20 mouse cellular contexts compared by ENCODE assay signal in genomic region chr16:44560214-44560613, GRCm38 (mm10). TPM values are rescaled to one million over a fixed set of nuclear protein-coding genes. Genes with fewer than 3 reads are reported as not detected.
DNase-seq lines count a peak whose midpoint lies in the region; ATAC-seq lines count a peak whose summit lies in the region.
"Had no signal": no experiment of that assay in that cellular context is flagged by ENCODE, and none has a peak within 500 bp of the region (broad histone marks: within the 10 kb centered on the region; RNA-seq: fewer than 3 reads in every experiment).

No protein-coding gene starts in this region.

- 20% methylated on average over 1 of the region's 1 CpGs for WGBS in embryonic facial prominence, embryonic 12.5 days
- 38% methylated on average over 1 of the region's 1 CpGs for WGBS in embryonic facial prominence, embryonic 10.5 days
- 26% methylated on average over 1 of the region's 1 CpGs for WGBS in hindbrain, embryonic 10.5 days
- WGBS in hindbrain, embryonic 11.5 days, result 31% methylated on average over 1 of the region's 1 CpGs
- WGBS in midbrain, embryonic 13.5 days, result 10% methylated on average over 1 of the region's 1 CpGs
- 26% methylated on average over 1 of the region's 1 CpGs for WGBS in midbrain, embryonic 16.5 days
- WGBS in limb, embryonic 15.5 days, result 23% methylated on average over 1 of the region's 1 CpGs

- H3K4me3 ChIP-seq in embryonic facial prominence, embryonic 12.5 days, result no peak overlapping the region
- no peak overlapping the region for H3K4me3 ChIP-seq in embryonic facial prominence, embryonic 10.5 days
- H3K4me3 ChIP-seq in hindbrain, embryonic 10.5 days, result no peak overlapping the region
- H3K4me3 ChIP-seq in hindbrain, embryonic 11.5 days (ENCODE audit: low read depth, low read length), result no peak overlapping the region
- H3K4me3 ChIP-seq in midbrain, embryonic 13.5 days (replicated peaks), result no peak overlapping the region
- no peak overlapping the region for H3K4me3 ChIP-seq in midbrain, embryonic 16.5 days (ENCODE audit: low read depth, low read length)
- H3K4me3 ChIP-seq in limb, embryonic 15.5 days, result no peak overlapping the region
- H3K4me3 ChIP-seq: gastrocnemius, adult 2 months; intestine, embryonic 15.5 days had no signal

- no peak overlapping the region for H3K9ac ChIP-seq in embryonic facial prominence, embryonic 12.5 days
- no peak overlapping the region for H3K9ac ChIP-seq in hindbrain, embryonic 11.5 days (ENCODE audit: low read depth, low read length)
- H3K9ac ChIP-seq in midbrain, embryonic 13.5 days (replicated peaks), result no peak overlapping the region
- no peak overlapping the region for H3K9ac ChIP-seq in midbrain, embryonic 16.5 days (ENCODE audit: low read depth, low read length)
- no peak overlapping the region for H3K9ac ChIP-seq in limb, embryonic 15.5 days
- H3K9ac ChIP-seq: forebrain, postnatal 0 days; hindbrain, embryonic 14.5 days; intestine, embryonic 15.5 days had no signal

- peaks cover 32% of the 10 kb centered on the region for H3K4me1 ChIP-seq in embryonic facial prominence, embryonic 12.5 days
- peaks cover 52% of the 10 kb centered on the region for H3K4me1 ChIP-seq in embryonic facial prominence, embryonic 10.5 days
- H3K4me1 ChIP-seq in hindbrain, embryonic 10.5 days (replicated peaks), result peaks cover 63% of the 10 kb centered on the region
- no peaks in the 10 kb centered on the region; the same call in none of the 2 replicates for H3K4me1 ChIP-seq in hindbrain, embryonic 11.5 days (replicated peaks; ENCODE audit: control insufficient read depth, insufficient read depth, low read length)
- peaks cover 60% of the 10 kb centered on the region for H3K4me1 ChIP-seq in midbrain, embryonic 13.5 days (replicated peaks)
- peaks cover 16% of the 10 kb centered on the region for H3K4me1 ChIP-seq in midbrain, embryonic 16.5 days (ENCODE audit: control insufficient read depth, insufficient read depth, low read length)
- peaks cover 32% of the 10 kb centered on the region for H3K4me1 ChIP-seq in limb, embryonic 15.5 days

- no peaks in the 10 kb centered on the region for H3K27me3 ChIP-seq in embryonic facial prominence, embryonic 12.5 days
- H3K27me3 ChIP-seq in embryonic facial prominence, embryonic 10.5 days (replicated peaks; ENCODE audit: low read depth, poor library complexity, severe bottlenecking), result no peaks in the 10 kb centered on the region; the same call in 1 of the 2 replicates
- H3K27me3 ChIP-seq in hindbrain, embryonic 10.5 days (ENCODE audit: insufficient read depth, poor library complexity, severe bottlenecking), result no peaks in the 10 kb centered on the region
- H3K27me3 ChIP-seq in hindbrain, embryonic 11.5 days (ENCODE audit: control insufficient read depth, insufficient read depth, low read length), result no peaks in the 10 kb centered on the region
- no peaks in the 10 kb centered on the region for H3K27me3 ChIP-seq in midbrain, embryonic 13.5 days
- no peaks in the 10 kb centered on the region; the same call in 1 of the 2 replicates for H3K27me3 ChIP-seq in midbrain, embryonic 16.5 days (ENCODE audit: control insufficient read depth, insufficient read depth, low read depth, low read length)
- no peaks in the 10 kb centered on the region for H3K27me3 ChIP-seq in limb, embryonic 15.5 days
- H3K27me3 ChIP-seq: intestine, embryonic 15.5 days had no signal

- H3K9me3 ChIP-seq in embryonic facial prominence, embryonic 12.5 days, result no peaks in the 10 kb centered on the region
- H3K9me3 ChIP-seq in embryonic facial prominence, embryonic 10.5 days, result no peaks in the 10 kb centered on the region
- no peaks in the 10 kb centered on the region for H3K9me3 ChIP-seq in hindbrain, embryonic 10.5 days
- H3K9me3 ChIP-seq in hindbrain, embryonic 11.5 days (ENCODE audit: control insufficient read depth, low read length), result no peaks in the 10 kb centered on the region
- no peaks in the 10 kb centered on the region for H3K9me3 ChIP-seq in midbrain, embryonic 13.5 days
- H3K9me3 ChIP-seq in midbrain, embryonic 16.5 days (replicated peaks; ENCODE audit: control insufficient read depth, low read length, poor library complexity, severe bottlenecking), result no peaks in the 10 kb centered on the region
- H3K9me3 ChIP-seq in limb, embryonic 15.5 days, result no peaks in the 10 kb centered on the region
- H3K9me3 ChIP-seq: intestine, embryonic 15.5 days had no signal

- ATAC-seq in embryonic facial prominence, embryonic 12.5 days (ENCODE audit: insufficient number of reproducible peaks, insufficient read depth, low FRiP score, low TSS enrichment), result no peak
- ATAC-seq in hindbrain, embryonic 11.5 days (ENCODE audit: low FRiP score), result no peak
- no peak for ATAC-seq in midbrain, embryonic 13.5 days
- ATAC-seq in midbrain, embryonic 16.5 days, result no peak
- no peak for ATAC-seq in limb, embryonic 15.5 days (ENCODE audit: insufficient number of reproducible peaks, low FRiP score, low TSS enrichment, low read depth)
- ATAC-seq: activated CD4-positive, CD25-positive, alpha-beta regulatory T cell, adult 4 months; forebrain, postnatal 0 days; intestine, embryonic 15.5 days had no signal

- H3K27ac ChIP-seq in embryonic facial prominence, embryonic 12.5 days, result peak overlapping the region; percentile 51; the same call in 1 of the 2 replicates
- no peak overlapping the region for H3K27ac ChIP-seq in embryonic facial prominence, embryonic 10.5 days (replicated peaks)
- peak overlapping the region; percentile 59 for H3K27ac ChIP-seq in hindbrain, embryonic 10.5 days
- H3K27ac ChIP-seq in hindbrain, embryonic 11.5 days (ENCODE audit: low read depth, low read length), result no peak overlapping the region
- 0 out of 2 replicates have a peak overlapping the region, but pooled peaks have one; percentile 14 for H3K27ac ChIP-seq in midbrain, embryonic 13.5 days
- H3K27ac ChIP-seq in midbrain, embryonic 16.5 days (ENCODE audit: low read length), result no peak overlapping the region
- peak overlapping the region; percentile 50; the same call in 1 of the 2 replicates for H3K27ac ChIP-seq in limb, embryonic 15.5 days
- H3K27ac ChIP-seq: intestine, embryonic 15.5 days had no signal

- DNase-seq in embryonic facial prominence, embryonic 10.5 days (ENCODE audit: low spot score), result no peak
- DNase-seq in hindbrain, embryonic 10.5 days (ENCODE audit: low spot score), result no peak
- DNase-seq in hindbrain, embryonic 11.5 days (ENCODE audit: low spot score), result no peak
- no peak for DNase-seq in T-cell, adult 2 months (ENCODE audit: low spot score)
- DNase-seq: adrenal gland, adult 2 months; adrenal gland, postnatal 25 days; B cell, adult 2 months; cerebellum, postnatal 36 days; forebrain, postnatal 0 days; gastrocnemius, adult 2 months; gastrocnemius, postnatal 25 days; heart, postnatal 10 days; heart, postnatal 4 days had no signal

- H3K4me2 ChIP-seq in embryonic facial prominence, embryonic 12.5 days (replicated peaks), result no peak overlapping the region
- H3K4me2 ChIP-seq in hindbrain, embryonic 11.5 days (replicated peaks; ENCODE audit: low read depth, low read length), result no peak overlapping the region
- H3K4me2 ChIP-seq in midbrain, embryonic 13.5 days (replicated peaks), result peak overlapping the region; percentile 89
- no peak overlapping the region for H3K4me2 ChIP-seq in midbrain, embryonic 16.5 days (ENCODE audit: low read length)
- no peak overlapping the region for H3K4me2 ChIP-seq in limb, embryonic 15.5 days
- H3K4me2 ChIP-seq: intestine, embryonic 15.5 days had no signal

- H3K36me3 ChIP-seq in embryonic facial prominence, embryonic 12.5 days, result no peaks in the 10 kb centered on the region
- H3K36me3 ChIP-seq in embryonic facial prominence, embryonic 10.5 days (replicated peaks), result no peaks in the 10 kb centered on the region
- no peaks in the 10 kb centered on the region for H3K36me3 ChIP-seq in hindbrain, embryonic 10.5 days
- H3K36me3 ChIP-seq in hindbrain, embryonic 11.5 days (ENCODE audit: control insufficient read depth, insufficient read depth, low read length), result no peaks in the 10 kb centered on the region
- H3K36me3 ChIP-seq in midbrain, embryonic 13.5 days, result no peaks in the 10 kb centered on the region
- H3K36me3 ChIP-seq in midbrain, embryonic 16.5 days (ENCODE audit: control insufficient read depth, insufficient read depth, low read length), result no peaks in the 10 kb centered on the region
- no peaks in the 10 kb centered on the region for H3K36me3 ChIP-seq in limb, embryonic 15.5 days
- H3K36me3 ChIP-seq: intestine, embryonic 15.5 days had no signal

RNA-seq across cellular contexts. Expression of gene Boc, which starts 1.5 kb away (rescaled TPM):
- 37.1 and 37.3 TPM in 2 replicates for polyA plus RNA-seq in embryonic facial prominence, embryonic 12.5 days (2016; fragmentation: Nextera tagmentation; extraction: Ambion mirVana)
- polyA plus RNA-seq in embryonic facial prominence, embryonic 10.5 days (2016; fragmentation: Nextera tagmentation; extraction: Ambion mirVana), result 14.2 and 14.3 TPM in 2 replicates
- polyA plus RNA-seq in hindbrain, embryonic 10.5 days (2016; fragmentation: Nextera tagmentation; extraction: Ambion mirVana), result 36.0 and 43.9 TPM in 2 replicates
- 34.3 and 41.7 TPM in 2 replicates for polyA plus RNA-seq in hindbrain, embryonic 11.5 days (2014; fragmentation: Nextera tagmentation; extraction: Ambion mirVana)
- polyA plus RNA-seq in midbrain, embryonic 13.5 days (2015; fragmentation: Nextera tagmentation; extraction: Ambion mirVana), result 22.5 and 27.3 TPM in 2 replicates
- polyA plus RNA-seq in midbrain, embryonic 16.5 days (2015; fragmentation: Nextera tagmentation; extraction: Ambion mirVana), result 7.3 and 10.5 TPM in 2 replicates
- polyA plus RNA-seq in limb, embryonic 15.5 days (2015; fragmentation: Nextera tagmentation; extraction: Ambion mirVana), result 56.1 and 57.6 TPM in 2 replicates

Comparison
In these comparisons a context has a peak if more than half of its experiments do, and no peak if none do; other contexts are left out.
1. H3K27ac ChIP-seq: peak in embryonic facial prominence, embryonic 12.5 days (single experiment), hindbrain, embryonic 10.5 days (single experiment), midbrain, embryonic 13.5 days (single experiment) and limb, embryonic 15.5 days (single experiment); none in embryonic facial prominence, embryonic 10.5 days (single experiment), hindbrain, embryonic 11.5 days (single experiment) and midbrain, embryonic 16.5 days (single experiment).